Mouse (Mus musculus): ENCODE measurements around the gene Ints7.

The Ints7 gene

GRCm38 (mm10) chr1:191585704-191586103 is 10.3 kb downstream of the Ints7 start:
- no peak for DNase-seq

DNA sequence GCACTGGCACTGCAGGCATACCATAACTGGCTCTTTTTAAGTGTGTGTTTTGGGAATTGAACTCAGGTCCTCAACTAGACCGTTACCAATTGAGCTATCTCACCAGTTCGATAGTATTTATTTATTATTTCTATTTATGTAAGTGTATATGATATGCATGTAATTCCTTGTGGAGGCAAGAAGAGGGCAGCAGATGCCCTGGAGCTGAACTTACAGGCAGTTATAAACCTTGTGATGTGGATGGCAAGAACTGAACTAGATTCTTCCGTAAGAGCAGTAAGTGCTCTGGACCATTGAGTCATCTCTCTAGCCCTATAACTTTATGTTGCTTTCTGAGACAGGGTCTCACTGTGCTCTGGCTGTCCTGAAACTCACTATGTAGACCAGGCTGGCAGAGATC is 11.6 kb downstream of the Ints7 start:
- no peak for DNase-seq

- no peak for DNase-seq
Measured at GRCm38 (mm10) chr1:191588749-191589148, 13.3 kb downstream of the Ints7 start.

GRCm38 (mm10) chr1:191592016-191592720 is 16.7 kb downstream of the Ints7 start:
- DNase-seq: peak; percentile 37

GRCm38 (mm10) chr1:191596076-191596475 is 20.6 kb downstream of the Ints7 start:
- DNase-seq: no peak

DNA sequence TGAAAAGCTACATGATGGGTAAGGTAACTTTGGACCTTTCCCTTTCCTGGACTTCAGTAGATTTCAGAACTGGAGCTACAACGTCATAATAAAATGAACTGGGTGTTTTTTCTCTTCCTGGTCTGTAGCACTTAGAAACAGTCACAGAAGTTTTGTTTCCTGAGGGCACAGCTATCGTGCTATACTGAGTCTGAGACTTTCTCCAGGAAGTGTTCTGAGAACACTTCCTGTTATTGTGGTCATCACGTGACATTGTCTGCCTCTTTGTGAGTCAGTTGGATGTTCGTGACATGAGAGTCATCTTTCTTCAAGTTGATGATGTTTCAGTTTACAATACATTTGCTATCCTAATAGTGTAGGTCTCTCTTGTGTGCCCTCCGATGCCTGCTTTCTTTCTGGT is 23.8 kb downstream of the Ints7 start:
- no peak for DNase-seq

GRCm38 (mm10) chr1:191604690-191605089 is 29.3 kb downstream of the Ints7 start:
- no peak for DNase-seq

GRCm38 (mm10) chr1:191609051-191609450 is 33.6 kb downstream of the Ints7 start:
- no peak for DNase-seq

DNA sequence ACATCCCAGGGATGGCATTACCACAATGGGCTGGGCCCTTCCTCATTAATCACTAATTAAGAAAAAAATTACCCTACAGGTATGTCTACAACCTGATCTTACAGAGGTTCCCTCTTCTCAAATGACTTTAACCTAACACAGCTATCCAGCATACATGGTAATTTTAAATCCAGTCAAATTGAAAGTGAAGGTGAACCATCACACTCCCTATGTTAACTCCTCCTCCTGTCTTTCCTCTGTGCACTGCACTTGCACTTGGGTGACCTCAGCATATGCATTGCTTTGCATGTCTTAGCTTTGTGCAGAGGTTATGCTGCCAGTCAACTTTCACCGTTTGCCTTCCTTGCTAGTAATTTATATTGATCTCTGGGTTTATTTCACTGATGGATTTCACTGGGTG is 34.1 kb downstream of the Ints7 start:
- no peak for DNase-seq

DNA sequence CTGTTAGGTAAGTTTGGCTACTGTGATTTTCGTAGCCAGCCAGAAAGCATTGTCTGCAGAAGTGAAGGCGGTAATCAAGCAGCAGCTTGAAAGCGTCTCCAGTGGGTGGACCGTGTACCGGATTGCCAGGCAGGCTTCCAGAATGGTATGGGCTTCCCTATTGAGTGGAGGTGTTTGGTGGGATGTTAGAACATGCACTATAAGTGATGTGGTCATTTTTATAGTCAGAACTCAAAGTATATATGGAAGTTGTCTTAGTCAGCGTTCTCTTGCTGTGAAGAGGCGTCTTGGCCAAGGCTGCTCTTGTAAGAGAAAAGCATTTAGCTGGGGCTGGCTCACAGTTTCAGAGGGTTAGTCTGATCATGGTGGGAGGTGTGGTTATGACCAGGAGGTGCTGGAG is 34.9 kb downstream of the Ints7 start:
- DNase-seq: no peak

DNA sequence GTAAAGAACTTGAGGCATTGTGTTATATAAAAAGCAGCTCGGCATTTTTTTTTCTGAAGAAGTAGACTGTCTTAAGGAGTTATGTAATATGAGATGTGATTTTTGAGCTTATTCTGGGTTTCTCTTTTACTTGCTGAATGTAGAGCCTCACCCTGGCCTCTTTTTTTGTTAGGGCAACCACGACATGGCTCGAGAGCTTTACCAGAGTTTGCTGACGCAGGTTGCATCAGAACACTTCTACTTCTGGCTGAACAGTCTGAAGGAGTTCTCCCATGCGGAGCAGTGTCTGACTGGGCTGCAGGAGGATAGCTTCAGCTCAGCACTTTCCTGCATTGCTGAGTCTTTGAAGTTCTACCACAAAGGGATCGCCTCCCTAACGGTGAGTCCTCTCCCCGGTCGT is 36.2 kb downstream of the Ints7 start:
- no peak for DNase-seq

GRCm38 (mm10) chr1:191612877-191613276 is 37.4 kb downstream of the Ints7 start:
- no peak for DNase-seq

DNA sequence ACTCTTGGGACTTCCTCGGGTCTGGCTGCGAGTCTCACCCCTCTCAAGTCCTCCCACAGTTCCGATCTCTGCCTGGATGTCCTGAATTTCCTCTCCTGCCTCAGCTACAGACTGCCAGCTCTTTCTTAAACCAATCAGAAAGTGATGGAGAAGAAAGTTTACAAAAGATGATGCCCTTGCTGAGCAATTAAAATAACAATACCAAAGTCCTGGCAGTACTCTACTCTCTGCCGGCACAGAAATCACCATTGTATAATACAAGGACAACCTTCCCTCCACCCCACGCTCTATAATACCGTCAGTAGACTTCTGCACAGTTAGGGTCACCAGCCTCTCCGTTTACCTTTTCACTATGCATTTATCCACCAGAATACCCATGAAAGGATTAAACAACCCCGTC is 40.8 kb downstream of the Ints7 start:
- DNase-seq: no peak

- DNase-seq: no peak
Measured at GRCm38 (mm10) chr1:191617589-191617988, 42.2 kb downstream of the Ints7 start.

DNA sequence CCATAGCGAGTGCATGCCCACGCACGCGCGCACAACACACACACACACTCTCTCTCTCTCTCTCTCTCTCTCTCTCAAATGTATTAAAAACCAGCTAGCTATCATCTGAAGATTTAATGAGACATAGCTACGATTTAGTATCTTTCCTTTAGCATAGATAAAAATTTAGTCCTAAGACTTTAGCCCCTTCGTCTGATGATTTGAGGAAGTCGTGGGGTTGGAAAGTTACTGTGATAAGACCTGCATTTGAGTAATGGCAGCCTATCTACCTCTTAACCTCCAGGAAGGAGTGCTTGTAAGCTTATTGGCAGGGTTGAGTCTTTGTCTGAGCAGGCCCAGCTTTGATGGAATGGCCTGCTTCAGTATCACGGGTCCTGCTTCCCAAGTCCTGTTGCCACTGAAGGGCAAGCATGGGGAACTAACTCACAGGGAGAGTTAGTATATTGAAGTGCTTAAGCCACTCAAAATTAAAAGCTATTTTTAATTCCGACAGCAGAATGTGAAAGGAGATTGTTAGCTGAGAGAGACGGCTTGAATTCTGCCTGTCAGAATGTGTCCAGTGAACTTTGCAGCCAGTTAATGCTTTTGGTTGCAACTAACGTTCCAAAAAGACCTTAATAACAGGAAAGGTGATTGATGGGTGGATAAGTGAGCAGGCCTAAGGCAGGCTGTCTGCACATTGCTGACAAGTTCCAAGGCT is 42.8 kb downstream of the Ints7 start:
- DNase-seq: no peak

GRCm38 (mm10) chr1:191621096-191621495 is 45.7 kb downstream of the Ints7 start:
- DNase-seq: no peak

GRCm38 (mm10) chr1:191622801-191623200 is 47.4 kb downstream of the Ints7 start:
- no peak for DNase-seq

- no peak for DNase-seq
Measured at GRCm38 (mm10) chr1:191624492-191624891, 49.1 kb downstream of the Ints7 start.

DNA sequence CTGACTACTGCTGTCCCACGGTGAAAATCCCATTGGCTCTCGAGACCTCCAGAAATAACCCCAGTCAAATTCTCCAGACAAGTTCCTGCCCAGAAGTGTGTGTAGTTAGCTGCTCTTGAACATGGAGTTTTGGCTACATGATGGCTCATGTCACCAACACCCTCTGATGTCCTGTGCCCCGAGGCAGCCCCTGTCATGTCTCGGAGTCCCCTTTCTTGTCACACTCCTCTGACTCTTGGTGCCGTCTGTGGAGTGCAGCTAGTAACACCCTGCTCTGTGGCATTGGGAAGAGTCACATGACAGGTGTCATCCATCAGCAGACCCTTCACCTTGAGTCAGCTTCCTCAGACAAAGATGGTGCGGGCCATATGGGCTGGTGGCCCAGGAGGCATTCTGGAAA is 49.6 kb downstream of the Ints7 start:
- DNase-seq: no peak

DNA sequence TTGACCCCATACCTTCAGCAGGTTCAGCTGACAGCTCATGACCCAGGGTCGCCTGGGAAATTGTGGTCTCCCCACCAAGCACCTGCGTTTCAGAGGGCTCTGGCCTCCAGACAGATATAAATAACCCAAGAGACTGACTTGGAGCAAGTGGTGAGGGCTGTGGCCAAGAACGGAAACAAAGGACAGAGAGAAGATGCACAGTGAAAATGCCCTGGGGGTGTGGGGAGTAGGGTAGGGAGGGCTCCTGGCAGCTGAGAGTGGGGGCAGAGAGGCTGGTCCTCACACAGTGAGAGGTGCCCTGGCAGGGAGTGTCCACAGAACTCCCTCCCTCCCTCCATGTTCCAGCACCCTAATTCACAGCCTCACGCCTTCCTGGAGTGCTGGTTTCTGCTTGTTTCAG is 50.2 kb downstream of the Ints7 start:
- DNase-seq: no peak

DNA sequence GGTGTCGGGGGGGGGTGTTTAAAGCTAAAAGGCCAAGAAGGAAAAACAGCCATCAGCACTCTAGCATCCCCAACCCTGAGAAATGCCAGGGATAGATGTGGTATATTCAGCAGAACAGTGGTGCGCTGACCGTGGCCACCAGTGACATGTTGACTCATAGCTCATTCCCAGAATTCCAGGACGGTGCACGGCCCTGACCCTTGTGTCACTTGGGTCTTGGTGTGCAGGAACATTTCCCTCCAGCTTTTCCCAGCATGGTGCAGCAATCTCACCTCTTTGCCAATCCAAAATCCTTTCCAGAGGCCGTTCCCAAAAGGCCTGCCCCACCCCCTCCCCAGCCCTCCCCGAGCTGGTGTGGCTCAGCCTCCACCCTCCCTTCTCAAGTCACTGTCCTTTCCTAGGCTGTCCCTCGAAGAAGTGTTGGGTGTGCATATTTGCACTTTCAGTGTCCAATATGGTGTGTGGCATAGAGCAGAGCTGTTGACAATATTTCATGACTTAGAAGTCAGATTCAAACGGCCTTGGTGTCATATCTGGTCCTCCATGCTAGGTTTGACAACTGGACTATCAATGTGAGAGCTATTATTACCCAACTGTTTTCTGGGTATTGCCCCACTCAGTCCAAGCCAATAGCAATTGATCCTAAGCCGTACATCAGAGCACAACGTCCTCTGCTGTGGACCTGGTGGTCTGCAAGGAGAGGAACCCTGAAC is 53.2 kb downstream of the Ints7 start:
- DNase-seq: no peak

GRCm38 (mm10) chr1:191629170-191629636 is 53.8 kb downstream of the Ints7 start:
- DNase-seq: no peak

DNA sequence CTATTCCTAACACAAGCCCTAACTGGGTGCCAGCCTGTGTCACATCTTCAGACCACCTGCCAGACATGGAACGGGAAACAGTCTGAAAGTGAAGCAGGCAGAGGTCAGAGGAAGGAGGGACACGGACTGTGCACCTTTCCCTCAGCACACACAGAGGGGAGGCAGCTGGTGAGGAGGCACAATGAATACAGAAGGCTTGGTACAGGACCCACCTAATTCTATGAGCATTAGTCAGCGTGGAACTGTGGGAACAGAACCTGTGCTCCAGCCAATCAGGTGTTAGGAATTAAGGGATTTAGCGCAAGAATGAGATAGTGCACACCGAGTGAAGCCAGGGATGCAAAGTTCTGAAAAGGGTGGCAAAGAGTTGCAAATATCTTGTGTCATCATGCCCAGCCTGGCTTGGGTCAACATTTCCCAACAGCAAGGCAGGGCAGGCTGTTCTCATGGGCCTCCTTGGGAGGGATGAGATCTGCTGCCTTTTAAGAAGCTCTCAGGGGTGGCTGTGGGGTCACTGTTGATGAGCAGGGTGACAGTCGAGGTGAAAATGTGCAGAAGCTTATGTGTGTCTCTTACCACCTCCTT is 57.2 kb downstream of the Ints7 start:
- no peak for DNase-seq

DNA sequence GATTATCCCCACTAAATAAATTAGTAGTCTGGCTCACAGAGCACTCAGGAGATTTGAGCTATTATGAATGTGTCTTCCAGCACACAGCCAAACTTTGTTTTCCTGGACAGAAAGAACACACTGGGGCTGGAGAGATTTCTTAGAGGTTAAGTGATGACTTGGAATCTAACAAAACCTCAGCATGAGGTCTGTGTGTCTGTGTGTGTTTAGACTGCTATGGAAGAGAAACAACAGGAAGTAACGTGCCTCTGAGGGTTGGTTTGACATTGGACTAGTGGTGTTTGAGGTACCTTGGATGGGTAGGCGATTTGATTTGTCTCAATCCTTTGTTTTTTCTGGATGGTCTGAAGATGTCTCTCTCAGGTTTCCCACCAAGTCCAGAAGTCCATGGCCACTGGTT is 58.7 kb downstream of the Ints7 start:
- no peak for DNase-seq

All from lung, postnatal 14 days (tissue).